Mouse (Mus musculus) limb, embryonic 11.5 days (tissue): Measurements from ENCODE around the gene Coq3. TPM values are rescaled to one million over a fixed set of nuclear protein-coding genes. Genes with fewer than 3 reads are reported as not detected.

Experiments
- ATAC-seq: fragments of 200-750 bp; cut with Nextera tagmentation; 2 replicates; pipeline ENCODE4 v1.8.0; 2017; ENCODE audit warnings: low read depth; ENCODE audit not compliant: insufficient number of reproducible peaks, low FRiP score, low TSS enrichment
- DNase-seq: peaks from one replicate; pipeline ENCODE4 v3.0.0-alpha.2; 2015; ENCODE audit warnings: low spot score
- H3K27ac ChIP-seq: fragments of 300-500 bp; sonication (generic); replicated peaks from 2 replicates; pipeline ENCODE4 v1.5.1; 2014; ENCODE audit warnings: low read depth, mild to moderate bottlenecking, low read length
- H3K27me3 ChIP-seq: fragments of 300-500 bp; sonication (generic); 2 replicates; pipeline ENCODE4 v1.6.1; 2014; ENCODE audit warnings: mild to moderate bottlenecking, low read length, mixed read lengths; ENCODE audit not compliant: control insufficient read depth, insufficient read depth
- H3K36me3 ChIP-seq: fragments of 300-500 bp; sonication (generic); 2 replicates; pipeline ENCODE4 v1.6.1; 2014; ENCODE audit warnings: mild to moderate bottlenecking, low read length, moderate library complexity, mixed read lengths; ENCODE audit not compliant: control insufficient read depth, insufficient read depth
- H3K4me1 ChIP-seq: fragments of 300-500 bp; sonication (generic); 2 replicates; pipeline ENCODE4 v1.6.1; 2014; ENCODE audit warnings: low read length, mixed read lengths; ENCODE audit not compliant: control insufficient read depth, insufficient read depth
- H3K4me2 ChIP-seq: fragments of 300-500 bp; sonication (generic); 2 replicates; pipeline ENCODE4 v1.6.1; 2014; ENCODE audit warnings: low read depth, mild to moderate bottlenecking, moderate library complexity; ENCODE audit not compliant: severe bottlenecking
- H3K4me3 ChIP-seq: fragments of 300-500 bp; sonication (generic); 2 replicates; pipeline ENCODE4 v1.5.1; 2014; ENCODE audit warnings: low read depth, low read length
- H3K9ac ChIP-seq: fragments of 300-500 bp; sonication (generic); 2 replicates; pipeline ENCODE4 v1.6.1; 2014; ENCODE audit warnings: mild to moderate bottlenecking, low read length
- H3K9me3 ChIP-seq: fragments of 300-500 bp; sonication (generic); 2 replicates; pipeline ENCODE4 v1.6.1; 2016; ENCODE audit warnings: low read length; ENCODE audit not compliant: control insufficient read depth
- WGBS: fragments of 180-500 bp; shearing (Covaris S2); extraction: QIAGEN DNeasy Blood & Tissue Kit; methylation state at CpG from one replicate; pipeline ENCODE4 v1.1.7; 2014; 5-methylcytosine and 5-hydroxymethylcytosine counted together
- polyA plus RNA-seq: library from polyadenylated mRNA; unstranded; fragments of >200 nt; fragmentation: Nextera tagmentation; extraction: Ambion mirVana; gene quantifications from 2 replicates; pipeline ENCODE4 v1.2.1, GENCODE M21; 2014

The Coq3 gene
- polyA plus RNA-seq, 1 experiment from 2014 or later, result 15.7 TPM

DNA sequence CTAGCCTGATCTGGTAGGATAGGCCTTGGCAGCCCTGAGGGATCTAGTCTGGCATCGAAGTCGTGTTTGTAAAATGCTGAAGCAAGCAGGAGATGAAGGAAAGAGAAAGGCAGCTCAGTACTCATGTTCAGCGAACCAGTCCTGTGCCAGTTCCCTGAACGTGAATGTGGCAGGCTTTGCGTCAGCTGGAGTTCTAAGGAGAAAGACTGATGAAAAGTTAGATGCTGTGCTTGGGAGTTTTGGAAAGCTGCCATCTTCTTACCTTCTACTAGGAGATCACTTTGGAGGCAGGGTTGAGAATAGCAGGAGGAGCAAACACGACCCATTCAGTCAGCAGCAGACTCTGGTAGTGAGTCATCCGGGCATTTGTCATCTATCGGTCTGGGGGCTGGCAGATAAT, 6.4 kb downstream of the Coq3 start:
- Histone ChIP-seq H3K4me2 (no peak overlapping the region), H3K4me3 (no peak overlapping the region), H3K9ac (no peak overlapping the region), H3K36me3 (no peaks in the 10 kb centered on the region), H3K27me3 (no peaks in the 10 kb centered on the region), H3K27ac (no peak overlapping the region), H3K9me3 (no peaks in the 10 kb centered on the region), H3K4me1 (no peaks in the 10 kb centered on the region)
- 91% methylated on average over 8 of the region's 8 CpGs for WGBS
- no peak for DNase-seq
- ATAC-seq, result no peak

DNA sequence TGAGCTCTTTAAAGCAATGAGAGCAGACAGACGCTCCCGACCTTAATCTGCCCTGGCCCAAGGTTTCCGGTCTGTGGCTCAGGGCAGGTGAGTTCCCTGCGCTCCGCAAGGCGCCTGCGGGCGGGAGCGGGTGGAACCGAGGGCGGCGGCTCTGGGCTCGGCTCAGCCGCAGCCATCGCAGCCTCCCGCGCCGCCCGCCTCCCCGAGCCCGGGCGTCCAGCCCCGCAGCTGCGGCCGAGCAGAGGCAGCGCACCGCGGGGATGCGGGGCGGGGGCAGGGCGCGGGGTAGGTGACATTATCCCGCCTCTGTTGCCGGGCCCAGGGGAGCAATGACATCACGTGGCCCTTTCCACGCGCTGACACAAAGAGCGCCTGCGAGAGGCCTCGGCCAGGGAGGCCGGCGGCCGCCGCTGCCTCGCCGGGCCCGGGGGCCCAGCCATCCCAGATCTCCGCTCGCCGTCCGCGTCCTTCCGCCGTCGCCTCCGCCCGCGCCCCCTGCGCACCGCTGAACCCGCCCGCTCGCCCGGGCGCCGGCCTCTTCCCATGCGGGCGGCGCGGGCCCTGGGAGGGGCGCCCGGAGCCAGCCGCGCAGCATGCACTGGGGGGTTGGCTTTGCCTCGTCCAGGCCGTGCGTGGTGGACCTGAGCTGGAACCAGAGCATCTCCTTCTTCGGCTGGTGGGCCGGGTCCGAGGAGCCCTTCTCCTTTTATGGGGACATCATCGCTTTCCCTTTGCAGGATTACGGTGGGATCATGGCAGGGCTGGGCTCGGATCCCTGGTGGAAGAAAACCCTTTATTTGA, 51.7 kb downstream of the Coq3 start, which contains the start of gene Faxc:
TSS of gene Faxc (plus strand) at position 359 of the 801 bp plus-strand sequence.
- Histone ChIP-seq H3K36me3 (no peaks in the 10 kb centered on the region), H3K27me3 (no peaks in the 10 kb centered on the region), H3K9ac (peak within 1 kb of the TSS; percentile 97), H3K4me2 (peak within 1 kb of the TSS; percentile 67), H3K9me3 (no peaks in the 10 kb centered on the region), H3K4me3 (peak within 1 kb of the TSS; percentile 68), H3K27ac (peak within 1 kb of the TSS; percentile 73), H3K4me1 (no peaks in the 10 kb centered on the region)
- DNase-seq, result peak; percentile 78
- WGBS, result under 1% methylated on average over 83 of the region's 83 CpGs
- peak; percentile 85 for ATAC-seq

DNA sequence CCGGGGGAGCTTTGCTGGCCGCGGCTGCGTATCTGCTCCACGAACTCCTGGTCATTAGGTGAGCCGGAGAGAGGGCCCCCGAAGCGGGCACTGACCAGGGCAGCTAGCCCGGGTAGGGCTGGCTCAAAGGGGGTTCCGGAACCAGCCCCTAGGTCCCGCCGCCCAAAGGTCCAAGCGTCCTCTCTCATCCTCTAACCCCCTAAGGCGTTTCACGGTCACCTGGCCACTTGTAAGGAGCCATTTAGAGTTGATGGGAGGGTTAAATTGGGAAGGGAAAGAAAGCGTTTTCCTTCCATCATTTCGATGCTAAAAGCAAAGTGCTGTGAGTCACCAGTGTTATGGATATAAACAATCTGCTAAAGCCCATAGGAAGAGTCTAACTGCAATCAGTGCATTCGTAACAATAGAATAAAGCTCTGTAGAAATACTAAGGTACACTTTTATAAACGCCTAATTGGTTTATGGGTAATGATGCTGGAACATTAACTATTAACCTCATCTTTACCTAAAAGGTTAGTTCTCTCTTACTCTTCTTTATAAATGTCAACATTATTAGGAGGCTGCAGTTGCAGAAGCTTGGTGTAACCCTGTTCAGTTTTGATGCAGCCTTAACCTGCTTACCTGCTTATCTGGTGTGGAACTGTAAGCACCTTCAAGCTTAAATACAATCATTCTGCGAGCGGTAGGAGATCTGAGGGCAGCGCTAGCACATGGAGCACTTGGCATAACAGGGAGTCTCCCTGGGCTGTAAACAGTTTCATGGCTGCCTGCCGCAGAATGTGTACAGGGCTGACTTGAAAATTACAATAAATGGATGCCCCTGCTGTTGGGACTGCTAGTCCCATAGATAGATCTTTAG, 52.5 kb downstream of the Coq3 start:
- peak overlapping the region; percentile 67 for H3K4me2 ChIP-seq
- no peaks in the 10 kb centered on the region for H3K9me3 ChIP-seq
- no peaks in the 10 kb centered on the region for H3K27me3 ChIP-seq
- H3K4me3 ChIP-seq, result peak overlapping the region; percentile 68
- no peaks in the 10 kb centered on the region for H3K36me3 ChIP-seq
- 16% methylated on average over 23 of the region's 23 CpGs for WGBS
- ATAC-seq (peak; percentile 55; the same call in 1 of the 2 replicates), DNase-seq (no peak)
- peak overlapping the region; percentile 73; the same call in 1 of the 2 replicates for H3K27ac ChIP-seq
- peak overlapping the region; percentile 97 for H3K9ac ChIP-seq
- H3K4me1 ChIP-seq, result no peaks in the 10 kb centered on the region

DNA sequence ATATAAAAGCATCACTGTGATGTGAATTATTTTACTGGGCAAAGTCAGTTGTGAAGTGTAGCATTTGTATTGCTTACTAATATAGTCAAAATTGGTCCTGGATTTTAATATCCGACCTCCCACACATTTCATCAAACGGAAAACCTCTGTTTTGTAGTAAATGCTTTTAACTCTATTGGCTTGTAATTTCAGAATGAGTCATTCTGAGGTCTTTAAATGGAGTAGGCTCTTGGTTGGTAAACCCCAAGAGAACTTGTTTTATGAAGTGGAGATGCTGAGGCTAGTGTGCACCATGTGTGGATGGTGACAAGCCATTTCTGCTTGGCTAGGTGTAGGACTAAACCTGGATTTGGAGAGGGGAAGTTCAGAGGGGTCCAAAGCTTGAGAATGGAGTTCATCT, 55.9 kb downstream of the Coq3 start:
- Histone ChIP-seq H3K27me3 (no peaks in the 10 kb centered on the region), H3K27ac (no peak overlapping the region), H3K4me2 (no peak overlapping the region), H3K9me3 (no peaks in the 10 kb centered on the region), H3K4me3 (no peak overlapping the region), H3K9ac (no peak overlapping the region), H3K4me1 (no peaks in the 10 kb centered on the region), H3K36me3 (no peaks in the 10 kb centered on the region)
- DNase-seq (no peak), ATAC-seq (no peak)
- 88% methylated on average over 2 of the region's 2 CpGs for WGBS

DNA sequence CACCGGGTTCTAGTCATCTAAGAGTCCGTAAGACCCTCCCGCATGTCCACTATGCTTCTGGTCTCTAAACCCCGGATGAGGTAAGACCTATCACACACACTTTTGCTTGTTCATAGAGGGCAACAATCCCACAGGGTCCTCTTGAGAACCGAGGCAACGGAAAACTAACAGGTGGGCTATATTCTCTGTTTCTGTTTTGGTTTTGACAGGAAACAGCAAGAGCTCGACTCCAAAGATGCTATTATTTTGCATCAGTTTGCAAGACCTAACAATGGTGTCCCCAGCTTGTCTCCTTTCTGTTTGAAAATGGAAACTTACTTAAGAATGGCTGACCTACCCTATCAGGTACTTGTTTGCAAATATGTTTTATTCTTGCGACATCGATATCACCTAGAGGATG, 57.0 kb downstream of the Coq3 start:
- no peaks in the 10 kb centered on the region for H3K36me3 ChIP-seq
- 94% methylated on average over 9 of the region's 9 CpGs for WGBS
- H3K9me3 ChIP-seq, result no peaks in the 10 kb centered on the region
- no peak overlapping the region for H3K27ac ChIP-seq
- DNase-seq (no peak), ATAC-seq (no peak)
- H3K4me1 ChIP-seq, result no peaks in the 10 kb centered on the region
- H3K9ac ChIP-seq, result no peak overlapping the region
- H3K4me3 ChIP-seq, result no peak overlapping the region
- no peak overlapping the region for H3K4me2 ChIP-seq
- H3K27me3 ChIP-seq, result no peaks in the 10 kb centered on the region

DNA sequence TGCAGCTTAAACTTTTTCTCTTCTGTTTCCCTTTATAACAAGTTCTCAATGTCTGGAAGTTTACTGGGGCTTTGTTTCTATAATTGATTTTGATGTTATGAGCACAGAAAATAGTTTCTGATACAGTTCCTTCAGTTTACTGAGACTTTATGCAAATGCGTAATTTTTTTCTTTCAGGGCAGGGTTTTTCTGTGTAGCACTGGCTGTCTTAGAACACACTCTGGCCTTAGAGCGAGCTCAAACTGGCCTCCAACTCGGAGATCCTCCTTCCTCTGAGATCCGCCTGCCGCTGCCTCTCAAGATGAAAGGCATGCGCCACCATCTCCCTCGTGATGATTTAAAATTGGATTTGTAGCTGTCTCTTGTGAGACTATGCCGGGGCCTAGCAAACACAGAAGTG, 58.4 kb downstream of the Coq3 start:
- H3K4me1 ChIP-seq, result no peaks in the 10 kb centered on the region
- no peak overlapping the region for H3K27ac ChIP-seq
- no peak overlapping the region for H3K4me3 ChIP-seq
- ATAC-seq (no peak), DNase-seq (no peak)
- no peaks in the 10 kb centered on the region for H3K9me3 ChIP-seq
- no peaks in the 10 kb centered on the region for H3K27me3 ChIP-seq
- 88% methylated on average over 8 of the region's 8 CpGs for WGBS
- no peak overlapping the region for H3K9ac ChIP-seq
- no peaks in the 10 kb centered on the region for H3K36me3 ChIP-seq
- no peak overlapping the region for H3K4me2 ChIP-seq

DNA sequence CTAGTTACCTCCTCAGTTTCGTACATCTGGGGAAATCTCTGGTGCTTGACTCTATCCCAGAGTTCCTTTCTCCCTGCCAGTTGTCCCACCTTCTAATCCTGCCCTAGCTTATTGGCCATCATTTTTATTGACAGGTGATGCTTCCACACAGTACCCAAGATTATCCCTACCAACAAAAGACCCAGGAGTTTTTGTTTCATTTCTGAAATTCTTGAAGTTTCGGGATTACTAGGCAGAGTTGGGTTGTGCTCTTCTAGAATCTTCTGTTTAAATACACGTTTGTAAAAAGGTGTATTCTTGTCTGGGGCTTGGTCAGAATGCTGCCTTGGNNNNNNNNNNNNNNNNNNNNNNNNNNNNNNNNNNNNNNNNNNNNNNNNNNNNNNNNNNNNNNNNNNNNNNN, 65.2 kb downstream of the Coq3 start:
- 91% methylated on average over 3 of the region's 3 CpGs for WGBS

DNA sequence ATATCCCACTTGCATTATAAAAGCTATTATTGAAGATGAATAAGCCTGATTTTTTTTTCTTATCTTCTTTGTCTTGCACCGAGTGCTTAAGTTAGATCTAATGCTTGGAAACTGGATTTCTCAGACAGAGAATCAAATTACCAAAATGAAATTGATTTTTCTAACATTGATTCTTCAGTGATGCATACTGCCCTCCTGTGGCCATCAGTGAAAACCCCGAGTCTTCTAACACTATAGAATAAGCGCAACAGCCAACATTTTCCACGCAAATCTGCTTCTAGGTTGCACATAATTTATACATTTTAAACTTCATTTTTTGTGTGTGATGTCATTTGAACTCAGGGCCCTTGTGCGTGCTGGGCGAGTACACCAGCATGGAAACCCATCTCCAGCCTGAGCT, 72.0 kb downstream of the Coq3 start:
- 52% methylated on average over 6 of the region's 6 CpGs for WGBS
- H3K4me1 ChIP-seq, result no peaks in the 10 kb centered on the region
- H3K4me2 ChIP-seq, result no peak overlapping the region
- no peak overlapping the region for H3K4me3 ChIP-seq
- ATAC-seq (no peak), DNase-seq (peak; percentile 30)
- no peak overlapping the region for H3K9ac ChIP-seq
- no peaks in the 10 kb centered on the region for H3K9me3 ChIP-seq
- no peak overlapping the region for H3K27ac ChIP-seq
- no peaks in the 10 kb centered on the region; the same call in 1 of the 2 replicates for H3K36me3 ChIP-seq
- H3K27me3 ChIP-seq, result no peaks in the 10 kb centered on the region

More for the DNA sequence above, 65.2 kb downstream of the Coq3 start:
- Histone ChIP-seq H3K4me1 (no peaks in the 10 kb centered on the region), H3K9me3 (no peaks in the 10 kb centered on the region), H3K4me2 (no peak overlapping the region), H3K27me3 (no peaks in the 10 kb centered on the region), H3K27ac (no peak overlapping the region), H3K9ac (no peak overlapping the region), H3K36me3 (no peaks in the 10 kb centered on the region), H3K4me3 (no peak overlapping the region)
- DNase-seq (no peak), ATAC-seq (no peak)
